Mouse (Mus musculus) CD8-positive naive resting alpha-beta T cell, adult 2 months (primary cell): ENCODE data around the gene Vmn1r16.
"Not testable (repeated sequence)": the region's sequence is repeated elsewhere in the genome, so short reads cannot be mapped to it uniquely, and the experiment has no call there.

Experiments
- DNase-seq, 2 experiments: peaks; one replicate each; pipeline ENCODE4 v3.0.0; 2022; ENCODE audit warnings: low read depth in 2 of 2, low spot score in 2 of 2

The Vmn1r16 gene

GRCm38 (mm10) chr6:57329394-57329793 is at the start of gene Vmn1r16:
TSS of gene Vmn1r16 (minus strand) at chr6:57329494.
- no peak for DNase-seq

DNA sequence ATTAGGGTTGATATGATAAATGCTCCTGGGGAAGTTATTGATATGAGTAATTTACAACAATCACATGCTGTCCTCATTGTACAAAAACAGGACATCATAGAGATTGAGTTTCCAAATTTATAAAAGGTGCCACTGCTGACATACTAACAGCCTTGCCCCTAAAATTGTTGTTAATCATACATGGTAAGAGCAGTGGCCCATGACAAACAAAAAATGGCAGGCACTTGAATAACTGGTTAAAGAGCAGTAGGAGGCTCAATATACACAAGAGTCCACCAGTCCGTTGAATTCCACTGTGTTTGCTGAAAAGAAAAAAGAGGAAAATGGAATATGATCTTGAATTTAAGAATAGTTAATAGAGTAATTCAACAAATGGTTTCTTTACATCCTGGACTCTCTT is 38.2 kb upstream of the Vmn1r16 start:
- no peak for DNase-seq

GRCm38 (mm10) chr6:57365866-57366265 is 36.6 kb upstream of the Vmn1r16 start:
- not testable (repeated sequence) for DNase-seq

DNA sequence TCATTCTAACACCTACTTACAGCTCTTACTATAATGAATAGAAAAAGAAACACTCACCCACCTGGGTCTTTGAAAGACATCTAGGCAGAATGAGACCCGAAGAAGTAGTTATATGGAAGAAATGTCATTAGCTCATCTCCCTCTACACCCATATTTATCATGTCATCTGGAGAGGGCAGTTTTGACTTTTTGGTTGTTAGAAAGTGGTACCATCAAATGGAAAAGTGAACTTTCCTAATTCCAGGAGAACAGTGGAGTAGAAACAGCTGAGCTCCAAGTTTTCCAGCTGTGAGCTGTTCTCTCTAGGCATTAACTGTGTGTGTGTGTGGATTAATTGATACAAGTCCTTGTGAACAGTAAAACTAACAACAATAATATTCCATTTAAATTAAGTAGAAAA is 34.3 kb upstream of the Vmn1r16 start, which contains the start of gene Vmn1r17:
Gene Vmn1r17 (minus strand): TSS at position 101 of the 400 bp plus-strand sequence.
- no peak for DNase-seq

DNA sequence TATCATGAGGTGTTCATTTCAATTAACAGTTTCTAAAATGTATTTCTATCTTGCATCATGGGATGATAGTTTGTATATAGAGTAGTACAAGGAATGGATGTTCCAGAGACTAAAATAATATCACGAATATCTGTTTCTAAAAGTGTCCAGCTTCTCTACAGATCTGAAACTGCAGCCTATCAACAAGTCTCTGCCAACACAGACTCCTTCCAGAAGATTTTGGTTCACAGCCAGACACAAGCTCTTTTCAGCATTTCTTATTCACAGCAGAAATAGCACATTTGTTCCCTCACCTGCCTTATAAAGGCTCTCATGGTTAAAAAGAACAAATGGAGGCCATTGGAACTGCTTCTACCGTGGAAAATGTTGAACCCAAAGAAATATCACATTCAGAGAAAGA is 27.6 kb upstream of the Vmn1r16 start:
- DNase-seq, result no peak

DNA sequence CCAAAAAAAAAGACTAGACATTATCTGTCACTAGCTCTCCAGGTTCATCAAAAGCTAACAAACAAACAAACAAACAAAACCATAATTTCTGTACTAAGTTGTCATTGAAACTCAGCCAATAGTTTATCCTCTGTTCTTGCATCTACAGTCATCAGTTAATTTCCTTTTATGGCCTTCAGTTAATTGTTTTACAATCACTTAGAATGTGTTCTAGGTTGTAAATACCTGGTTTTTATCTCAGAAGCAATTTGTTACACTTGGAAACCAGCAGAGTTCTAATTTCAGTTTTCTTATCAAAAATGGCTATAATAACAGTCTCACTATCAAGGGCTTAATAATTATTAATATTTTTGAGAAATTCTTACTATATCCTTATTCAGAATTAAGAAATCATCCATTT is 3.1 kb downstream of the Vmn1r16 start:
- no peak for DNase-seq

- no peak for DNase-seq
Observed at GRCm38 (mm10) chr6:57278952-57279351, 50.3 kb downstream of the Vmn1r16 start.

DNA sequence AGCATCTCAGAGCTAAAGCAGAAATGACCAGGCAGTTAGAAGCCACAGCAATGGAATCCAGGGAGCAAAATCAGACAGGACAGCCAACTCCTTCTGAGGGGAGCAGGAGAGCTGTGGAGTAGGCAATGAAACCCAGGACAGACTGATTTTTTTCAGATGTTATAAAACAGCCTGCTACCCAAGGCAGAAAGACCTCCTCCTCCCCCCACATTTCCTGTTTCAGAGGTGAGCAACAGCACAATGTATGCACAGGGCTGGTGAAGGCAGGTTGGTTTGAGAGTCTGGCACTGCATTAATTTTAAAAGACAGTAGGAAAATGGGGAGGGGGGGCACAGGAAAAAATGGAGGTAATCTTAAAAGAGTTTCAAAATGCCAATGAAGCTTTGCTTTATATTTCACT is 56.8 kb downstream of the Vmn1r16 start:
- DNase-seq, result no peak

DNA sequence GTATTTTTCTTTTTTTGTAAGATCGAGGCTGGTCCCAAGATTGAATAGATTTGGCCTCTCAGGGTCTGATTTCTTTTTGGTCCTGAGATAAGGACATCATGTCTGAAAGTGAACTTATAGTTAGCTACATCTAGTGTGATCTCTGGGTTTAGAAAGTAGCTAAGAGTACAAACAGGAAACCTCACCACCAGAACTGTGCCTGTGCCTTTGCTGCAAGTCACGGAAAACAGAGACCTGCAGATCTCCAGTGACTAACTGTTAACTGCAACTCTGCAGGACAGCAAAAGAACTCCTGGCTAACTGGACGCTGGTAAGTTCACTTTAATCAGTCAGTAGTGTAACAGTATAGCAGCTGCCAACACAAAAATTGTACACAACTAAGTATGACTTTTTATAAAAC is 57.4 kb downstream of the Vmn1r16 start:
- DNase-seq, result no peak
